Mouse (Mus musculus): Measurements from ENCODE around the gene Tmem205. TPM values are rescaled to one million over a fixed set of nuclear protein-coding genes. Genes with fewer than 3 reads are reported as not detected.

Gene Tmem205
- polyA plus RNA-seq, 1 experiment, result 21.0 TPM

GRCm38 (mm10) chr9:21960135-21960534 lies 32.8 kb upstream of the Tmem205 start:
- Histone ChIP-seq H3K4me3 (ENCODE audit: insufficient read depth, low read length) (no peak overlapping the region), H3K4me1 (ENCODE audit: control insufficient read depth, insufficient read depth, low read length) (no peaks in the 10 kb centered on the region), H3K27ac (ENCODE audit: insufficient read depth, low read length) (no peak overlapping the region)
- TF ChIP-seq POLR2A (IDR thresholded peaks at IDR 0.05; ENCODE audit: low read depth, low read length) (no peak), CTCF (IDR thresholded peaks at IDR 0.05; ENCODE audit: borderline replicate concordance, insufficient read depth, low read length) (no peak)

DNA sequence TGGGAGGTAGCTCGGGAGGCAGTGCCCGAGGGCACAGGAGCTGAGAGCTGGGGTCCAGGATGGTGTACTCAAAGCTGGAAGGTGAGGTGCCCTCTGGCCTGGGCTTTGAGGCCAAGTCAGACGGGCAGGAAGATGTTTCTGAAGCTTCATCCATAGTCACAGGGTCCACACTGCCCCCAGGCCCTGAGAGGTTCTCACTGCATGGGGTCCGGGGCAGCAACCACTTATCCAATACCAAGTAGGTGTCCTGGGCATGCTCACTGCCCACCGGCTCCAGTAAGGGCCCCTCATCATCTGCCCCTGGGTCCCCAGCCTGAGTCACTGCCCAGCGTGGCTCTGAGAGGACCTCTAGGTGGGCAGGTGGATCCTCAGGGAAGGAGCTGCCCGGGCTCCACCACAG lies 31.9 kb upstream of the Tmem205 start:
- H3K4me1 ChIP-seq (ENCODE audit: control insufficient read depth, insufficient read depth, low read length), result no peaks in the 10 kb centered on the region
- TF ChIP-seq POLR2A (IDR thresholded peaks at IDR 0.05; ENCODE audit: low read depth, low read length) (no peak), CTCF (IDR thresholded peaks at IDR 0.05; ENCODE audit: borderline replicate concordance, insufficient read depth, low read length) (no peak)

GRCm38 (mm10) chr9:21958372-21958771 lies 31.0 kb upstream of the Tmem205 start:
- no peaks in the 10 kb centered on the region for H3K4me1 ChIP-seq (ENCODE audit: control insufficient read depth, insufficient read depth, low read length)
- H3K4me3 ChIP-seq (ENCODE audit: insufficient read depth, low read length), result no peak overlapping the region
- TF ChIP-seq CTCF (IDR thresholded peaks at IDR 0.05; ENCODE audit: borderline replicate concordance, insufficient read depth, low read length) (no peak), POLR2A (IDR thresholded peaks at IDR 0.05; ENCODE audit: low read depth, low read length) (no peak)
- no peak overlapping the region for H3K27ac ChIP-seq (ENCODE audit: insufficient read depth, low read length)

More for the DNA sequence above, 31.9 kb upstream of the Tmem205 start:
- Histone ChIP-seq H3K27ac (ENCODE audit: insufficient read depth, low read length) (no peak overlapping the region), H3K4me3 (ENCODE audit: insufficient read depth, low read length) (no peak overlapping the region)

DNA sequence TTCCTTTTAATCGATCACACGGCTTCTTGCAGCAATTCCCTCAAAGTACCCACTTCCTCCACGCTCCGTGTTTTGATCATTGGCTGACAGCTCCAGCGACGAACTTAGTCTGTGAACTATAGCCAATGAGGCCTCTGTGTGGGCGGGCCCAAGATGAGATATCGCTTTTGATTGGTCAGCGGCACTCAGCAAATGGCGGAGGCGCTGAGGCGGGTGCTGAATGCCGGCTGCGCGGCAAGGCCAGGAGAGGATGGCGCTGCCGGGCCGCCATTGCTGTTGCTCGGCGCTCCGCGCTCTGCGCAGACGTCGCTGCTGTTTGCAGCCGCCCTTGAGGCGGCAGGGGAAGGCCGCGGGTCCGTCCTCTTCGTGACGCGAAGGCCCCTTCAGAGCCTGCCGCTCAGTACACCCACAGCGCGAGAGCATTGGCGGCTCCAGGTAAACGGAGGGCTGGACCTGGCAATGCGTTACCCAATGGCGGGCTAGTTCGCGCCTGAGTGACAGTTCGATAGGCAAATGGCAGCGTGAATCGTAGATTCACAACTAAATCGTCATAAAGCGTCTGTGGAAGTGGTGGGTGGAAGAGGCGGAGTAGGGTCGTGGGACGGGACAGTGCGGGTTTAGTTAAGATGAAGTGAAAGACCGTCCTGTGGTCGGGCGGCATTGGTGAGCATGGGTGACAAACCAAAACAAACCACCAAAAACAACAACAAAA lies 28.4 kb upstream of the Tmem205 start, which contains the start of gene Swsap1:
Gene Swsap1, plus strand, starts transcription at position 186 of the 712 bp plus-strand sequence.
- TF ChIP-seq POLR2A (IDR thresholded peaks at IDR 0.05; ENCODE audit: low read depth, low read length) (peak; percentile 84), CTCF (IDR thresholded peaks at IDR 0.05; ENCODE audit: borderline replicate concordance, insufficient read depth, low read length) (no peak)
- Histone ChIP-seq H3K4me1 (ENCODE audit: control insufficient read depth, insufficient read depth, low read length) (no peaks in the 10 kb centered on the region), H3K4me3 (ENCODE audit: insufficient read depth, low read length) (peak within 1 kb of the TSS; percentile 67)

DNA sequence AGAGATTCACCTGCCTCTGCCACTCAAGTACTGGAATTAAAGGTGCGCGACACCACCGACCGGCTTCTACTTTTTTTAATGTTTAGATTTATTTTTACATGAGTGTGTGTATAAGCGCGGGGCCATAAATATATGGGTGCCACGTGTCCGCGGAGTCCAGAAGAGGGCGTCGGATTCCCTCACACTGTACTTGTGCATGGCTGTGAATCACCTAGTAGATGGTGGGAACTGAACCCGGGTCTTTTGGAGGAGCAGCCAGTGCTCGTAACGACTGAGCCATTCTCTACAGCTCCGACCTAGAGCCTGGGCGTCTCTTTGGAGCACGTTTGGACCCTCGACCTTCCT lies 27.8 kb upstream of the Tmem205 start:
- Histone ChIP-seq H3K4me1 (ENCODE audit: control insufficient read depth, insufficient read depth, low read length) (no peaks in the 10 kb centered on the region), H3K27ac (ENCODE audit: insufficient read depth, low read length) (peak overlapping the region; percentile 35; the same call in 1 of the 2 replicates), H3K4me3 (ENCODE audit: insufficient read depth, low read length) (peak overlapping the region; percentile 67)
- TF ChIP-seq POLR2A (IDR thresholded peaks at IDR 0.05; ENCODE audit: low read depth, low read length) (peak; percentile 58; the same call in 1 of the 2 replicates), CTCF (IDR thresholded peaks at IDR 0.05; ENCODE audit: borderline replicate concordance, insufficient read depth, low read length) (peak; percentile 54; the same call in 1 of the 2 replicates)

More for the DNA sequence above, 28.4 kb upstream of the Tmem205 start, which contains the start of gene Swsap1:
- peak within 1 kb of the TSS; percentile 35 for H3K27ac ChIP-seq (ENCODE audit: insufficient read depth, low read length)

DNA sequence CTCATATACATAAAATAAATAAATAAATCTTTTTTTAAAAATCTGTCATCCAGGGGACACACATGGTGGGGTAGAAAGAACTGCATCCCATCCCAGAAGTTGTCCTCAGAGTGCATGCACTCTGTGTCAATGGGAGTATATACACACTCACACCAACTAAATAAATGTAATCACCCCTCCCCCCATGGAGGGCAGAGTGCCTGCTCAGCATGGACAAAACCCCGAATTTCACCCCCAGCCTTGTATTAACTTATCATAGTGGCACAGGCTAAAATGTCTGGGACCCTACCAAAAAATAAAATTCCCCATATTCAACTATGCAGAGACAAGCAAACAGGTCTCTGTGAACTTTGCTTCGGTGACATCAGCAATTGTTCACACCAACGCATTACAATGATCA lies 27.3 kb upstream of the Tmem205 start:
- Histone ChIP-seq H3K4me1 (ENCODE audit: control insufficient read depth, insufficient read depth, low read length) (no peaks in the 10 kb centered on the region), H3K27ac (ENCODE audit: insufficient read depth, low read length) (no peak overlapping the region), H3K4me3 (ENCODE audit: insufficient read depth, low read length) (no peak overlapping the region)
- TF ChIP-seq POLR2A (IDR thresholded peaks at IDR 0.05; ENCODE audit: low read depth, low read length), result no peak
- no peak for TF ChIP-seq CTCF (IDR thresholded peaks at IDR 0.05; ENCODE audit: borderline replicate concordance, insufficient read depth, low read length)

GRCm38 (mm10) chr9:21953600-21953999 lies 26.2 kb upstream of the Tmem205 start:
- H3K27ac ChIP-seq (ENCODE audit: insufficient read depth, low read length), result no peak overlapping the region

DNA sequence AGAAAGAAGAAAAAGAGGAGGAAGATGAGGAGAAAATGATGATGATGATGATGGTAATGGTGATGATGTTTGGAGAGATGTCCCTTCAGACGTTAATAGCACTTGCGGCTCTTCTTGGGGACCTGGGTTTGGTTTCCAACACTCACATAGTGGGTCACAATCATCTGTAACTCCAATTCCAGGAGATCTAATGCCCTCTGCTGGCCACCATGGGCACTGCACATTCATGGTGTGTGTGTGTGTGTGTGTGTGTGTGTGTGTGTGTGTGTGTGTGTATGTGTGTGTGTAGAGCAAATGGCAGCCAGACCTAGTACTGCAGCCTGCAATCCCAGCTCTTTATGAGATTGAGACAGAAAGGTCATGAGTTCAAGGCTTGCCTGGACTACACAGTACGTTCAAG lies 24.6 kb upstream of the Tmem205 start:
- Histone ChIP-seq H3K4me1 (ENCODE audit: control insufficient read depth, insufficient read depth, low read length) (no peaks in the 10 kb centered on the region), H3K27ac (ENCODE audit: insufficient read depth, low read length) (no peak overlapping the region), H3K4me3 (ENCODE audit: insufficient read depth, low read length) (no peak overlapping the region)
- TF ChIP-seq POLR2A (IDR thresholded peaks at IDR 0.05; ENCODE audit: low read depth, low read length) (no peak), CTCF (IDR thresholded peaks at IDR 0.05; ENCODE audit: borderline replicate concordance, insufficient read depth, low read length) (peak; percentile 25; the same call in 1 of the 2 replicates)

More at GRCm38 (mm10) chr9:21953600-21953999, 26.2 kb upstream of the Tmem205 start:
- TF ChIP-seq CTCF (IDR thresholded peaks at IDR 0.05; ENCODE audit: borderline replicate concordance, insufficient read depth, low read length) (no peak), POLR2A (IDR thresholded peaks at IDR 0.05; ENCODE audit: low read depth, low read length) (no peak)
- H3K4me1 ChIP-seq (ENCODE audit: control insufficient read depth, insufficient read depth, low read length), result no peaks in the 10 kb centered on the region
- no peak overlapping the region for H3K4me3 ChIP-seq (ENCODE audit: insufficient read depth, low read length)

DNA sequence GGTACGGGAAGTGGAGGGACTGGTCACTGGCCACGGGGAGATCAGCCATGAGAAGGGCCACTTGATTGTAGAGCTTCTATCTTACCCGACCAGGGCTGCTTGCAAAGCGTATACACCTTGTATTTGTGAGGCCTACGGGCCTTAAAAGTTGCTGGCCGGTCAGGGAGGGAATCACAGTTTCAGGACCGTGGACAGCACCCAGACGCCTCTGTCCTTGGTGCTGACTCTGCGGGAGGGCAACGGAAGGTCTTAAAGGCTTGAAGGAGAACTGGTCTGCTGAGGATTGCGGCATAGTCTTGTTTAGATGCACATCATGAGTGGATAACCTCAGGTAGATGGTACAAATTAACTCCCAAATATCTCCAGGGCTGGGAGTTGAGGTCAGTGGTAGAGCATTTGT lies 23.0 kb upstream of the Tmem205 start:
- no peak for TF ChIP-seq CTCF (IDR thresholded peaks at IDR 0.05; ENCODE audit: borderline replicate concordance, insufficient read depth, low read length)
- TF ChIP-seq POLR2A (IDR thresholded peaks at IDR 0.05; ENCODE audit: low read depth, low read length), result no peak
- Histone ChIP-seq H3K27ac (ENCODE audit: insufficient read depth, low read length) (no peak overlapping the region), H3K4me1 (ENCODE audit: control insufficient read depth, insufficient read depth, low read length) (no peaks in the 10 kb centered on the region), H3K4me3 (ENCODE audit: insufficient read depth, low read length) (no peak overlapping the region)

DNA sequence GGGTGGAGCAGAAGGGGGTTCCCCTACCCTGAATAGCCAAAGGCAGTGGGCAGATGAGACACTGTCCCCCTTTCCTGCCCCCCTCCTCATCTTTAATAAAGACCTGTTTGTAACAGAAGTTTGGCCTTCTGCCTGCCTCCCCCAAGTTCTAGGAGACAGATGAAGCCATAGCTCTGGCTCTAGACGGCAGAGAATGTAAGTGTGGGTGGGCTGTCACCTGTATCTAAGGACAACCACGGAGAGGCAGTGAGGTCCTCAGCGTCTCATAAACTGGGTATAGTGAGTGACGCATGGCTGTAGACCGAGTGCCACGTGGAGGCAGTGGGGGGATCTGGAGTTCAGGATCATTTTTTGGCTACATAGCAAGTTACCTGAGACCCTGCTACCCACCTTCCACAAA lies 21.4 kb upstream of the Tmem205 start:
- no peak for TF ChIP-seq CTCF (IDR thresholded peaks at IDR 0.05; ENCODE audit: borderline replicate concordance, insufficient read depth, low read length)
- TF ChIP-seq POLR2A (IDR thresholded peaks at IDR 0.05; ENCODE audit: low read depth, low read length), result no peak
- Histone ChIP-seq H3K4me3 (ENCODE audit: insufficient read depth, low read length) (no peak overlapping the region), H3K4me1 (ENCODE audit: control insufficient read depth, insufficient read depth, low read length) (no peaks in the 10 kb centered on the region), H3K27ac (ENCODE audit: insufficient read depth, low read length) (no peak overlapping the region)

All from embryonic fibroblast, embryonic 13.5 days (primary cell).